Mouse (Mus musculus) ovary, adult 2 months (tissue): Measurements from ENCODE around the gene Klkb1. TPM values are rescaled to one million over a fixed set of nuclear protein-coding genes. Genes with fewer than 3 reads are reported as not detected.

ENCODE experiments used
- polyA plus RNA-seq: library from polyadenylated mRNA; depleted of rRNA; stranded (reverse); fragments of >200 nt; gene quantifications from 2 replicates; pipeline ENCODE4 v1.2.3, GENCODE M21; 2012; rRNA removed

Gene Klkb1
- polyA plus RNA-seq, result 0.05 and 0.16 TPM in 2 replicates

GRCm38 (mm10) chr8:45294687-45295086 is at the start of gene Klkb1:
Gene Klkb1, minus strand, starts transcription at chr8:45294859.

GRCm38 (mm10) chr8:45332685-45333409 is 38.2 kb upstream of the Klkb1 start, which contains the start of gene Cyp4v3:
Gene Cyp4v3, minus strand, starts transcription at chr8:45333216.

GRCm38 (mm10) chr8:45308366-45308765 is 13.7 kb upstream of the Klkb1 start, which contains the start of gene Gm45753:
Gene Gm45753, minus strand, starts transcription at chr8:45308466.

GRCm38 (mm10) chr8:45261920-45262319 is 32.7 kb downstream of the Klkb1 start, which contains the start of gene F11:
Gene F11, minus strand, starts transcription at chr8:45262031.

Other genes starting within 250 kb of the Klkb1 start
- not detected in 2 replicates for gene Mtnr1a, start 225.7 kb downstream of the Klkb1 start, polyA plus RNA-seq
- gene F11, start 32.8 kb downstream of the Klkb1 start, polyA plus RNA-seq, result not detected in 2 replicates
- gene Gm45753, start 13.6 kb upstream of the Klkb1 start, polyA plus RNA-seq, result not detected in 2 replicates
- gene Cyp4v3, start 38.4 kb upstream of the Klkb1 start, polyA plus RNA-seq, result 0.88 and 1.3 TPM in 2 replicates
- gene Fam149a, start 87.4 kb upstream of the Klkb1 start, polyA plus RNA-seq, result 7.8 and 8.0 TPM in 2 replicates
- gene Tlr3, start 116.2 kb upstream of the Klkb1 start, polyA plus RNA-seq, result 1.9 and 2.0 TPM in 2 replicates
- 96.2 and 107 TPM in 2 replicates for gene Sorbs2, start 212.9 kb upstream of the Klkb1 start, polyA plus RNA-seq